Comparison of ENCODE assay signal across 12 mouse cellular contexts in the genomic region with DNA sequence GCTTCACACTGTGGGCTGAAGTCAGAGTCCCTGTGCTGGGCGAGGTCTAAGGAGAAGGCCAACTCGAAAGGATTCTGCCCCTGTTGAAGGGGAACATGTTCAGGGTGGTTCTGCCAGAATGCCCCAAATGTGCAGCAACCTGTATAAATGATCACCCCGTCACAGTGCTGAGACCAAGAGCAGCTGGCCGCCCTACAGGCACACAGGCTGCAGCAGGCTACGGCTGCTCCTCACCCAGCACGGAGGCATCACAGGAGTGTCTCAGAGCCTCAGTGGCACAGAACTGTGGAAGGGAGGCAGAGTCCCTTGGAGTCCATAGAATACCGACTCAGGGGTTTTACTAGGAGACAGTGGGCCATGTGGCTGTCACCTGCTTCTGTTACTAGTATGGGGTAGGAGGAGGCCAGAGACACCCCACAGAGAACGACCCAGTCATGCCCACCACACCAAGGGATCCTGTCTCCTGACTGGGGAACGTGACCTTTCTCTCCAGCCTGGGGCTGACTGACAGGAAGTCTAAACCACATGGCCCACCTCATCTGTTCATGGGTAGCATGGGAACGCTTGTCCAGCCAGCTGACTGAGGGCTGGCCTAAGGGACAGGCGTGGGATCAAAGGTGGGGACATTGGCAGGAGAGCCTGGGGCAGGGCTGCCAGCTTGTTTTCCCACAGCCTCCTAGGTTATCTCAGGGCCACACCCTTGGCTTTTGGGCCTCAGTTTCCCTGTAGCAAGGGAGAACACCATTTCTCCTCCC. TPM values are rescaled to one million over a fixed set of nuclear protein-coding genes. Genes with fewer than 3 reads are reported as not detected.
DNase-seq lines count a peak whose midpoint lies in the region; ATAC-seq and TF ChIP-seq lines count a peak whose summit lies in the region.
"Had no signal": no experiment of that assay in that cellular context is flagged by ENCODE, and none has a peak within 500 bp of the region (broad histone marks: within the 10 kb centered on the region; RNA-seq: fewer than 3 reads in every experiment).

No protein-coding gene starts in this region.

- H3K36me3 ChIP-seq in erythroblast, embryonic 14.5 days (ENCODE audit: control insufficient read depth): peaks cover 78% of the 10 kb centered on the region
- peaks cover 60% of the 10 kb centered on the region for H3K36me3 ChIP-seq in intestine, embryonic 14.5 days (ENCODE audit: control insufficient read depth, insufficient read depth, low read length)
- H3K36me3 ChIP-seq in intestine, postnatal 0 days (ENCODE audit: control insufficient read depth, insufficient read depth): peaks cover 57% of the 10 kb centered on the region
- H3K36me3 ChIP-seq in midbrain, embryonic 10.5 days: peaks cover 70% of the 10 kb centered on the region
- peaks cover 36% of the 10 kb centered on the region for H3K36me3 ChIP-seq in midbrain, embryonic 11.5 days (ENCODE audit: control insufficient read depth, insufficient read depth, low read length)
- H3K36me3 ChIP-seq in limb, embryonic 13.5 days: peaks cover 69% of the 10 kb centered on the region

- H3K27me3 ChIP-seq in erythroblast, embryonic 14.5 days (ENCODE audit: control insufficient read depth): no peaks in the 10 kb centered on the region
- no peaks in the 10 kb centered on the region for H3K27me3 ChIP-seq in intestine, embryonic 14.5 days (replicated peaks; ENCODE audit: control insufficient read depth, insufficient read depth, low read length)
- H3K27me3 ChIP-seq in intestine, postnatal 0 days (replicated peaks; ENCODE audit: control insufficient read depth, insufficient read depth, low read length): no peaks in the 10 kb centered on the region
- H3K27me3 ChIP-seq in midbrain, embryonic 10.5 days (ENCODE audit: low read depth, poor library complexity, severe bottlenecking): no peaks in the 10 kb centered on the region
- no peaks in the 10 kb centered on the region for H3K27me3 ChIP-seq in midbrain, embryonic 11.5 days (ENCODE audit: control insufficient read depth, insufficient read depth, low read length)
- H3K27me3 ChIP-seq in limb, embryonic 13.5 days: no peaks in the 10 kb centered on the region
- H3K27me3 ChIP-seq: neural tube, embryonic 12.5 days; Patski had no signal

- 0 out of 2 replicates have a peak overlapping the region, but pooled peaks have one; percentile 13 for H3K9ac ChIP-seq in intestine, embryonic 14.5 days (ENCODE audit: low read length)
- no peak overlapping the region for H3K9ac ChIP-seq in intestine, postnatal 0 days (ENCODE audit: low read depth, low read length)
- no peak overlapping the region for H3K9ac ChIP-seq in midbrain, embryonic 11.5 days (ENCODE audit: low read length)
- H3K9ac ChIP-seq in limb, embryonic 13.5 days: peak overlapping the region; percentile 56

- H3K4me2 ChIP-seq in intestine, embryonic 14.5 days (ENCODE audit: low read length): no peak overlapping the region
- H3K4me2 ChIP-seq in intestine, postnatal 0 days (replicated peaks; ENCODE audit: low read depth): no peak overlapping the region; the same call in 1 of the 2 replicates
- no peak overlapping the region for H3K4me2 ChIP-seq in midbrain, embryonic 11.5 days
- no peak overlapping the region for H3K4me2 ChIP-seq in limb, embryonic 13.5 days (replicated peaks)
- H3K4me2 ChIP-seq: neural tube, embryonic 12.5 days had no signal

- no peak overlapping the region for H3K27ac ChIP-seq in intestine, embryonic 14.5 days (ENCODE audit: low read depth)
- H3K27ac ChIP-seq in intestine, postnatal 0 days (ENCODE audit: low read depth, low read length): no peak overlapping the region
- 0 out of 2 replicates have a peak overlapping the region, but pooled peaks have one; percentile 13 for H3K27ac ChIP-seq in midbrain, embryonic 10.5 days (replicated peaks)
- H3K27ac ChIP-seq in midbrain, embryonic 11.5 days (ENCODE audit: low read depth, low read length): no peak overlapping the region
- no peak overlapping the region for H3K27ac ChIP-seq in limb, embryonic 13.5 days
- H3K27ac ChIP-seq: left cerebral cortex, adult 2 months; neural tube, embryonic 12.5 days had no signal

- TF ChIP-seq CTCF in intestine, postnatal 0 days (IDR thresholded peaks at IDR 0.05; ENCODE audit: low read depth): no peak

- peak overlapping the region; percentile 5 for H3K4me3 ChIP-seq in erythroblast, embryonic 14.5 days (replicated peaks)
- no peak overlapping the region for H3K4me3 ChIP-seq in intestine, embryonic 14.5 days (ENCODE audit: low read depth, low read length)
- no peak overlapping the region for H3K4me3 ChIP-seq in intestine, postnatal 0 days (ENCODE audit: low read depth, low read length)
- peak overlapping the region; percentile 14; the same call in 1 of the 2 replicates for H3K4me3 ChIP-seq in midbrain, embryonic 10.5 days
- no peak overlapping the region for H3K4me3 ChIP-seq in midbrain, embryonic 11.5 days (ENCODE audit: low read depth, low read length)
- H3K4me3 ChIP-seq in limb, embryonic 13.5 days: no peak overlapping the region
- H3K4me3 ChIP-seq: left cerebral cortex, adult 2 months; neural tube, embryonic 12.5 days had no signal

- no peak for ATAC-seq in erythroblast, adult 5-6 weeks (replicated peaks; ENCODE audit: low FRiP score, poor library complexity, severe bottlenecking)
- ATAC-seq in intestine, embryonic 14.5 days (replicated peaks; ENCODE audit: low FRiP score, low TSS enrichment, low read depth): no peak
- ATAC-seq in intestine, postnatal 0 days: no peak
- ATAC-seq in midbrain, embryonic 11.5 days (ENCODE audit: low FRiP score): no peak
- no peak for ATAC-seq in limb, embryonic 13.5 days (ENCODE audit: low FRiP score, low read depth)
- ATAC-seq: Patski had no signal

- peaks cover 82% of the 10 kb centered on the region for H3K4me1 ChIP-seq in erythroblast, embryonic 14.5 days (ENCODE audit: control insufficient read depth)
- H3K4me1 ChIP-seq in intestine, embryonic 14.5 days (replicated peaks; ENCODE audit: control insufficient read depth, insufficient read depth, low read length): peaks cover 23% of the 10 kb centered on the region
- H3K4me1 ChIP-seq in intestine, postnatal 0 days (replicated peaks; ENCODE audit: control insufficient read depth, insufficient read depth, low read length): peaks cover 15% of the 10 kb centered on the region
- H3K4me1 ChIP-seq in midbrain, embryonic 10.5 days: peaks cover 33% of the 10 kb centered on the region
- H3K4me1 ChIP-seq in midbrain, embryonic 11.5 days (ENCODE audit: control insufficient read depth, insufficient read depth, low read length): peaks cover 23% of the 10 kb centered on the region
- peaks cover 34% of the 10 kb centered on the region for H3K4me1 ChIP-seq in limb, embryonic 13.5 days

- no peak for DNase-seq in intestine, embryonic 14.5 days (ENCODE audit: low spot score)
- DNase-seq in midbrain, embryonic 10.5 days (ENCODE audit: low spot score): no peak
- no peak for DNase-seq in midbrain, embryonic 11.5 days (ENCODE audit: low spot score, missing footprints)
- DNase-seq in yolk sac, embryonic 10.5 days (ENCODE audit: low spot score): no peak
- DNase-seq: adrenal gland, postnatal 36 days had no signal

- WGBS in intestine, embryonic 14.5 days: 85% methylated on average over 11 of the region's 11 CpGs
- WGBS in intestine, postnatal 0 days: 79% methylated on average over 11 of the region's 11 CpGs
- 88% methylated on average over 11 of the region's 11 CpGs for WGBS in midbrain, embryonic 10.5 days
- 88% methylated on average over 11 of the region's 11 CpGs for WGBS in midbrain, embryonic 11.5 days
- WGBS in limb, embryonic 13.5 days: 75% methylated on average over 11 of the region's 11 CpGs

- no peaks in the 10 kb centered on the region for H3K9me3 ChIP-seq in erythroblast, embryonic 14.5 days (ENCODE audit: control insufficient read depth, low read length)
- H3K9me3 ChIP-seq in intestine, embryonic 14.5 days (ENCODE audit: control insufficient read depth, low read length): no peaks in the 10 kb centered on the region
- no peaks in the 10 kb centered on the region for H3K9me3 ChIP-seq in intestine, postnatal 0 days (ENCODE audit: control insufficient read depth)
- H3K9me3 ChIP-seq in midbrain, embryonic 10.5 days (replicated peaks): no peaks in the 10 kb centered on the region
- no peaks in the 10 kb centered on the region for H3K9me3 ChIP-seq in midbrain, embryonic 11.5 days (ENCODE audit: control insufficient read depth, low read length)
- no peaks in the 10 kb centered on the region for H3K9me3 ChIP-seq in limb, embryonic 13.5 days
- H3K9me3 ChIP-seq: neural tube, embryonic 12.5 days had no signal

RNA-seq across cellular contexts. Expression of gene Mknk2, which starts 5.8 kb away (rescaled TPM):
- 49.1 and 53.2 TPM in 2 replicates for polyA plus RNA-seq in erythroblast, embryonic 14.5 days (2012)
- 40.2 and 47.4 TPM in 2 replicates for total RNA-seq in erythroblast, adult 5-6 weeks (2015; ENCODE audit: low replicate concordance)
- 28.4 and 40.8 TPM in 2 replicates for total RNA-seq in erythroblast, adult 5-6 weeks (2017; ENCODE audit: low replicate concordance)
- polyA plus RNA-seq in intestine, embryonic 14.5 days (2014; fragmentation: Nextera tagmentation; extraction: Ambion mirVana): 68.2 and 71.1 TPM in 2 replicates
- polyA plus RNA-seq in intestine, postnatal 0 days (2015; fragmentation: Nextera tagmentation; extraction: Ambion mirVana): 38.4 and 38.6 TPM in 2 replicates
- 82.7 and 84.7 TPM in 2 replicates for polyA plus RNA-seq in midbrain, embryonic 10.5 days (2016; fragmentation: Nextera tagmentation; extraction: Ambion mirVana)
- polyA plus RNA-seq in midbrain, embryonic 11.5 days (2014; fragmentation: Nextera tagmentation; extraction: Ambion mirVana): 42.0 and 49.4 TPM in 2 replicates
- polyA plus RNA-seq in limb, embryonic 13.5 days (2015; fragmentation: Nextera tagmentation; extraction: Ambion mirVana): 86.1 and 87.8 TPM in 2 replicates

RNA-seq across cellular contexts. Expression of gene Btbd2, which starts 15.2 kb away (rescaled TPM):
- 2.6 and 3.2 TPM in 2 replicates for polyA plus RNA-seq in erythroblast, embryonic 14.5 days (2012)
- 5.6 and 6.1 TPM in 2 replicates for total RNA-seq in erythroblast, adult 5-6 weeks (2015; ENCODE audit: low replicate concordance)
- total RNA-seq in erythroblast, adult 5-6 weeks (2017; ENCODE audit: low replicate concordance): 5.6 and 11.4 TPM in 2 replicates
- 55.8 and 73.1 TPM in 2 replicates for polyA plus RNA-seq in intestine, embryonic 14.5 days (2014; fragmentation: Nextera tagmentation; extraction: Ambion mirVana)
- polyA plus RNA-seq in intestine, postnatal 0 days (2015; fragmentation: Nextera tagmentation; extraction: Ambion mirVana): 21.5 and 23.5 TPM in 2 replicates
- polyA plus RNA-seq in midbrain, embryonic 10.5 days (2016; fragmentation: Nextera tagmentation; extraction: Ambion mirVana): 70.3 and 75.2 TPM in 2 replicates
- polyA plus RNA-seq in midbrain, embryonic 11.5 days (2014; fragmentation: Nextera tagmentation; extraction: Ambion mirVana): 43.8 and 51.7 TPM in 2 replicates
- polyA plus RNA-seq in limb, embryonic 13.5 days (2015; fragmentation: Nextera tagmentation; extraction: Ambion mirVana): 77.8 and 83.5 TPM in 2 replicates

RNA-seq across cellular contexts. Expression of gene Mob3a, which starts 29.7 kb away (rescaled TPM):
- polyA plus RNA-seq in erythroblast, embryonic 14.5 days (2012): 1.8 and 2.1 TPM in 2 replicates
- 13.4 and 25.6 TPM in 2 replicates for total RNA-seq in erythroblast, adult 5-6 weeks (2015; ENCODE audit: low replicate concordance)
- 11.0 and 18.2 TPM in 2 replicates for total RNA-seq in erythroblast, adult 5-6 weeks (2017; ENCODE audit: low replicate concordance)
- polyA plus RNA-seq in intestine, embryonic 14.5 days (2014; fragmentation: Nextera tagmentation; extraction: Ambion mirVana): 38.6 and 47.1 TPM in 2 replicates
- polyA plus RNA-seq in intestine, postnatal 0 days (2015; fragmentation: Nextera tagmentation; extraction: Ambion mirVana): 14.4 and 15.4 TPM in 2 replicates
- 69.9 and 73.9 TPM in 2 replicates for polyA plus RNA-seq in midbrain, embryonic 10.5 days (2016; fragmentation: Nextera tagmentation; extraction: Ambion mirVana)
- polyA plus RNA-seq in midbrain, embryonic 11.5 days (2014; fragmentation: Nextera tagmentation; extraction: Ambion mirVana): 50.2 and 52.7 TPM in 2 replicates
- 55.3 and 55.7 TPM in 2 replicates for polyA plus RNA-seq in limb, embryonic 13.5 days (2015; fragmentation: Nextera tagmentation; extraction: Ambion mirVana)

RNA-seq across cellular contexts. Expression of gene Izumo4, which starts 29.9 kb away (rescaled TPM):
- 1.2 and 3.9 TPM in 2 replicates for polyA plus RNA-seq in erythroblast, embryonic 14.5 days (2012)
- total RNA-seq in erythroblast, adult 5-6 weeks (2015; ENCODE audit: low replicate concordance): 8.6 and 9.8 TPM in 2 replicates
- total RNA-seq in erythroblast, adult 5-6 weeks (2017; ENCODE audit: low replicate concordance): 1.3 and 2.2 TPM in 2 replicates
- 15.5 and 15.9 TPM in 2 replicates for polyA plus RNA-seq in intestine, embryonic 14.5 days (2014; fragmentation: Nextera tagmentation; extraction: Ambion mirVana)
- 12.2 and 14.4 TPM in 2 replicates for polyA plus RNA-seq in intestine, postnatal 0 days (2015; fragmentation: Nextera tagmentation; extraction: Ambion mirVana)
- 8.9 and 15.7 TPM in 2 replicates for polyA plus RNA-seq in midbrain, embryonic 10.5 days (2016; fragmentation: Nextera tagmentation; extraction: Ambion mirVana)
- polyA plus RNA-seq in midbrain, embryonic 11.5 days (2014; fragmentation: Nextera tagmentation; extraction: Ambion mirVana): 6.7 and 6.9 TPM in 2 replicates
- 24.2 and 25.6 TPM in 2 replicates for polyA plus RNA-seq in limb, embryonic 13.5 days (2015; fragmentation: Nextera tagmentation; extraction: Ambion mirVana)

RNA-seq across cellular contexts. Expression of gene Csnk1g2, which starts 49.5 kb away (rescaled TPM):
- polyA plus RNA-seq in erythroblast, embryonic 14.5 days (2012): 33.9 and 36.6 TPM in 2 replicates
- 25.5 and 25.6 TPM in 2 replicates for total RNA-seq in erythroblast, adult 5-6 weeks (2015; ENCODE audit: low replicate concordance)
- total RNA-seq in erythroblast, adult 5-6 weeks (2017; ENCODE audit: low replicate concordance): 28.2 and 28.9 TPM in 2 replicates
- 66.5 and 116 TPM in 2 replicates for polyA plus RNA-seq in intestine, embryonic 14.5 days (2014; fragmentation: Nextera tagmentation; extraction: Ambion mirVana)
- polyA plus RNA-seq in intestine, postnatal 0 days (2015; fragmentation: Nextera tagmentation; extraction: Ambion mirVana): 97.5 and 99.2 TPM in 2 replicates
- polyA plus RNA-seq in midbrain, embryonic 10.5 days (2016; fragmentation: Nextera tagmentation; extraction: Ambion mirVana): 131 and 151 TPM in 2 replicates
- polyA plus RNA-seq in midbrain, embryonic 11.5 days (2014; fragmentation: Nextera tagmentation; extraction: Ambion mirVana): 73.6 and 86.9 TPM in 2 replicates
- 148 and 159 TPM in 2 replicates for polyA plus RNA-seq in limb, embryonic 13.5 days (2015; fragmentation: Nextera tagmentation; extraction: Ambion mirVana)

Comparison
In these comparisons a context has a peak if more than half of its experiments do, and no peak if none do; other contexts are left out.
1. H3K4me3 ChIP-seq: peak in erythroblast, embryonic 14.5 days (single experiment) and midbrain, embryonic 10.5 days (single experiment); none in intestine, embryonic 14.5 days (single experiment), intestine, postnatal 0 days (single experiment), midbrain, embryonic 11.5 days (single experiment) and limb, embryonic 13.5 days (single experiment).
2. H3K9ac ChIP-seq: peak in intestine, embryonic 14.5 days (single experiment) and limb, embryonic 13.5 days (single experiment); none in intestine, postnatal 0 days (single experiment) and midbrain, embryonic 11.5 days (single experiment).